Mouse (Mus musculus) embryonic facial prominence, embryonic 11.5 days (tissue): ENCODE results near the gene Foxg1. TPM values are rescaled to one million over a fixed set of nuclear protein-coding genes. Genes with fewer than 3 reads are reported as not detected.

ENCODE experiments used
- ATAC-seq: fragments of 200-750 bp; cut with Nextera tagmentation; replicated peaks from 2 replicates; pipeline ENCODE4 v1.8.0; 2017; ENCODE audit warnings: low read depth; ENCODE audit not compliant: insufficient number of reproducible peaks, low FRiP score, low TSS enrichment
- DNase-seq: peaks from one replicate; pipeline ENCODE4 v3.0.0-alpha.2; 2015; ENCODE audit warnings: low spot score
- H3K27ac ChIP-seq: fragments of 300-500 bp; sonication (generic); replicated peaks from 2 replicates; pipeline ENCODE4 v1.5.1; 2014; ENCODE audit warnings: mild to moderate bottlenecking, low read depth, low read length, control low read depth
- H3K27me3 ChIP-seq: fragments of 300-500 bp; sonication (generic); 2 replicates; pipeline ENCODE4 v1.6.1; 2014; ENCODE audit warnings: mild to moderate bottlenecking, low read length, moderate library complexity, mixed read lengths; ENCODE audit not compliant: control insufficient read depth, insufficient read depth
- H3K36me3 ChIP-seq: fragments of 300-500 bp; sonication (generic); replicated peaks from 2 replicates; pipeline ENCODE4 v1.6.1; 2014; ENCODE audit warnings: low read depth, mild to moderate bottlenecking, low read length, moderate library complexity, mixed read lengths; ENCODE audit not compliant: control insufficient read depth, insufficient read depth
- H3K4me1 ChIP-seq: fragments of 300-500 bp; sonication (generic); 2 replicates; pipeline ENCODE4 v1.6.1; 2014; ENCODE audit warnings: low read length, mixed read lengths; ENCODE audit not compliant: control insufficient read depth, insufficient read depth
- H3K4me2 ChIP-seq: fragments of 300-500 bp; sonication (generic); 2 replicates; pipeline ENCODE4 v1.6.1; 2014; ENCODE audit warnings: low read depth, mild to moderate bottlenecking, control low read depth, low read length, moderate library complexity
- H3K4me3 ChIP-seq: fragments of 300-500 bp; sonication (generic); 2 replicates; pipeline ENCODE4 v1.5.1; 2014; ENCODE audit warnings: low read depth, low read length, control low read depth
- H3K9ac ChIP-seq: fragments of 300-500 bp; sonication (generic); replicated peaks from 2 replicates; pipeline ENCODE4 v1.6.1; 2014; ENCODE audit warnings: mild to moderate bottlenecking, control low read depth, low read length
- H3K9me3 ChIP-seq: fragments of 300-500 bp; sonication (generic); replicated peaks from 2 replicates; pipeline ENCODE4 v1.6.1; 2016; ENCODE audit warnings: mild to moderate bottlenecking, low read length, inconsistent platforms, mixed read lengths; ENCODE audit not compliant: control insufficient read depth
- WGBS: fragments of 180-500 bp; shearing (Covaris S2); extraction: QIAGEN DNeasy Blood & Tissue Kit; methylation state at CpG from one replicate; pipeline ENCODE4 v1.1.7; 2014; 5-methylcytosine and 5-hydroxymethylcytosine counted together
- polyA plus RNA-seq: library from polyadenylated mRNA; unstranded; fragments of >200 nt; fragmentation: Nextera tagmentation; extraction: Ambion mirVana; gene quantifications from 2 replicates; pipeline ENCODE4 v1.2.1, GENCODE M21; 2014

Gene Foxg1
- polyA plus RNA-seq, 1 experiment from 2014 or later: 5.0 TPM

DNA sequence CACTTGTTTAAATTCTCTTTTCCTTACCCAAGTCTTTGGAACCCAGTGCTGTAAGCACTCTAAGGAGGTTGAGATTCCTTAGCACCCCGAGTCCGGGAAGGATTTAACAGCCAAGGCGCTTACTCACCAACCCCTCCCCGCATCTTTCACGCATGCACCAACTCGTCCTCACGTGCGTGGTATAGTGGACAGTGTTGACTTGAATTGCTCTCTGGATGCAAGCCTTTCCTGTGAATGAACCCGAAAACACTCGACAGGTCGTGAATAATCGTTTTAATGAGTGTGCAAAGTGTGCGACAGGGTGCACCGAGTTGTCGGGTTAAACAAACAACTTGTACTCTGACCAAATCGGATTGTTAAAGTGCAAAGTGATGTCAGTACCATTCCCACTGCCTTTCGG, 12.4 kb downstream of the Foxg1 start:
- peaks cover 2% of the 10 kb centered on the region; the same call in 1 of the 2 replicates for H3K4me1 ChIP-seq
- WGBS: under 1% methylated on average over 17 of the region's 17 CpGs
- peak; percentile 38 for DNase-seq
- no peak overlapping the region for H3K9ac ChIP-seq
- ATAC-seq: no peak
- H3K4me3 ChIP-seq: no peak overlapping the region
- no peaks in the 10 kb centered on the region for H3K36me3 ChIP-seq
- no peak overlapping the region for H3K4me2 ChIP-seq
- H3K27ac ChIP-seq: no peak overlapping the region
- H3K9me3 ChIP-seq: no peaks in the 10 kb centered on the region
- peaks cover 31% of the 10 kb centered on the region for H3K27me3 ChIP-seq

GRCm38 (mm10) chr12:49395969-49396368, 13.5 kb downstream of the Foxg1 start:
- DNase-seq: no peak
- no peak overlapping the region for H3K9ac ChIP-seq
- no peak overlapping the region for H3K4me2 ChIP-seq
- no peaks in the 10 kb centered on the region for H3K9me3 ChIP-seq
- no peaks in the 10 kb centered on the region for H3K36me3 ChIP-seq
- peaks cover 2% of the 10 kb centered on the region; the same call in 1 of the 2 replicates for H3K4me1 ChIP-seq
- no peak overlapping the region for H3K4me3 ChIP-seq
- no peak overlapping the region for H3K27ac ChIP-seq
- H3K27me3 ChIP-seq: peaks cover 34% of the 10 kb centered on the region
- 19% methylated on average over 2 of the region's 2 CpGs for WGBS
- no peak for ATAC-seq

DNA sequence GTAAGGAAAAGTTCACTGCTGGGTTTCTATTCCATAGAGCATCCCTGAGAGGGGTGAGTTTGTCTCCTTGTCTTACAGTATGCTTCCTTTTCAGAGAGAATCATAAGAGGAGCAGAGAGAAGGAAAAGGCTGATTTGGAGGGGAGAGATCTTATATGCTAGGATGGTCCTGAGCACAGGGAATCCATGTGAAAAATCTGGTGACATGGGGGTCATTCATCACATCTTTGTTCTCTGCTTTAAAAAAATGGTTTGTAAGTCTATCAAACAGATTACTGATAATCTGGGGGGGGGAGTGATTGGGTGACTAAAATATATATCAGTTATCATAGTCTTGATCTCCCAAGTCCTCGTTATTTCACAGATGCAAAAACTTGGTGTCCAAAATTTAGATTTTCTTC, 14.3 kb downstream of the Foxg1 start:
- peaks cover 34% of the 10 kb centered on the region for H3K27me3 ChIP-seq
- no peak overlapping the region for H3K4me3 ChIP-seq
- DNase-seq (peak; percentile 1), ATAC-seq (no peak)
- H3K9ac ChIP-seq: no peak overlapping the region
- H3K27ac ChIP-seq: no peak overlapping the region
- H3K36me3 ChIP-seq: no peaks in the 10 kb centered on the region
- WGBS: 43% methylated on average over 1 of the region's 1 CpGs
- no peak overlapping the region for H3K4me2 ChIP-seq
- no peaks in the 10 kb centered on the region for H3K9me3 ChIP-seq
- H3K4me1 ChIP-seq: peaks cover 2% of the 10 kb centered on the region; the same call in 1 of the 2 replicates

DNA sequence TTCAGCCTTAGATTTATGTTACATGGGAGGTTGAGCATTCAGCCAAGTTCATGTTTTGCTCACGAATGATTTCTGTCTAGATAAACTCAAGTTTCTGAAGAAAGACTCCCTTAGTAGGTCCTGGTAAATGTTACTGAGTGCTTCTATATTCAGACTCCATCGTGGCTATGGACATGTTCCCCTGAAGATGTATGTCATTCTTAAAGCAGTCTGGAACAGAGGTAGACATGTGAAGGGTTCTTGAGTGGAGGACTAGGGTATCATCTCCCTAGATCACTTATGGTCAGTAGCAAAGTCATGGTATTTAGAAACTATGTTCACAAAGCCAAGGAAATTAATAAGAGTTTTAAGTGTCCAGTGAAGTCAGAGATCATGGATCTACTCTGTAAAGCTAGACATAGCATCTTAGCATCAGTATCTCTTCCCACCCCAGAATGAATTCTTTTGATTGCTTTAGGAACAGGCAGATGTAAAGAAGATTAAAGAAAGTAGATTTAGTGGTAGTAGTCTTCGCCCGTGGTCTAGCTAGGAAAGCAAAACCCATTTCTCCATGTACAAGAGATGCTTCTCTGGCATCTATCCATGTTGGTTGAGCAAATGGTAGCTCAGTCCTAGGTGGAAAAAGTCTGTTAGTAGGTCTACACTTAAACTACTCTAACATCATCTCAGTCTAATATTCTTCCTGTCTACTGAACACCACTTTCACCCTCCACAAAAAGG, 15.1 kb downstream of the Foxg1 start:
- no peak overlapping the region for H3K4me2 ChIP-seq

DNA sequence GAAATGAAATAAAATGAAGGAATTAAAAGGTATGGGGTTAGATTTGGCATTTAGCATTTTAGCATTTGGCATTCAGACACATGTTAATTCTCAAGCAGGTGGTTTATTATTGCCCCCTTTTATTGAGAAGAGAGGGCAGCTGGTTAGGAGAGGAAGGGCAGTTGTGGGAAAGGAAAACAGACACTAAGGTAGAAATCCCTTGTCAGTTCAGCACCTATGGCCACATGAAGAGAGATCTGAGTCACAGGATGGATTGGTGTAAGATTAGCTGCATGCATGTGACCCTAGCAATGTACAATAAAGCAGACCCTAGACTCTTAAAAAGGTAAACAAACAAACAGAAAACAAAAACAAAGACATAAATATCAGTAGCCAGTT, 15.7 kb downstream of the Foxg1 start:
- ATAC-seq: no peak

More for the DNA sequence above, 15.1 kb downstream of the Foxg1 start:
- H3K27ac ChIP-seq: no peak overlapping the region
- H3K9ac ChIP-seq: no peak overlapping the region
- 21% methylated on average over 4 of the region's 4 CpGs for WGBS
- no peaks in the 10 kb centered on the region for H3K9me3 ChIP-seq
- ATAC-seq (no peak), DNase-seq (no peak)
- H3K27me3 ChIP-seq: peaks cover 34% of the 10 kb centered on the region
- H3K36me3 ChIP-seq: no peaks in the 10 kb centered on the region
- no peak overlapping the region for H3K4me3 ChIP-seq
- peaks cover 2% of the 10 kb centered on the region; the same call in 1 of the 2 replicates for H3K4me1 ChIP-seq

GRCm38 (mm10) chr12:49398636-49399035, 16.2 kb downstream of the Foxg1 start:
- no peaks in the 10 kb centered on the region for H3K9me3 ChIP-seq
- H3K4me2 ChIP-seq: no peak overlapping the region
- ATAC-seq (no peak), DNase-seq (no peak)
- H3K36me3 ChIP-seq: no peaks in the 10 kb centered on the region
- H3K4me3 ChIP-seq: no peak overlapping the region
- H3K27me3 ChIP-seq: peaks cover 34% of the 10 kb centered on the region
- H3K4me1 ChIP-seq: peaks cover 2% of the 10 kb centered on the region; the same call in 1 of the 2 replicates
- H3K9ac ChIP-seq: no peak overlapping the region
- 21% methylated on average over 3 of the region's 3 CpGs for WGBS
- no peak overlapping the region for H3K27ac ChIP-seq

More for the DNA sequence above, 15.7 kb downstream of the Foxg1 start:
- no peaks in the 10 kb centered on the region for H3K36me3 ChIP-seq
- no peak overlapping the region for H3K4me2 ChIP-seq
- peaks cover 2% of the 10 kb centered on the region; the same call in 1 of the 2 replicates for H3K4me1 ChIP-seq
- peaks cover 34% of the 10 kb centered on the region for H3K27me3 ChIP-seq
- H3K9ac ChIP-seq: no peak overlapping the region
- no peak for DNase-seq
- no peak overlapping the region for H3K4me3 ChIP-seq
- no peak overlapping the region for H3K27ac ChIP-seq
- no peaks in the 10 kb centered on the region for H3K9me3 ChIP-seq

- H3K9ac ChIP-seq: no peak overlapping the region
- H3K27ac ChIP-seq: no peak overlapping the region
- H3K9me3 ChIP-seq: no peaks in the 10 kb centered on the region
- H3K4me3 ChIP-seq: no peak overlapping the region
- H3K4me1 ChIP-seq: peaks cover 2% of the 10 kb centered on the region; the same call in 1 of the 2 replicates
- WGBS: 5% methylated on average over 1 of the region's 1 CpGs
- no peak for ATAC-seq
- peaks cover 34% of the 10 kb centered on the region for H3K27me3 ChIP-seq
- H3K4me2 ChIP-seq: no peak overlapping the region
- H3K36me3 ChIP-seq: no peaks in the 10 kb centered on the region
- no peak for DNase-seq
Measured at GRCm38 (mm10) chr12:49399611-49400010, 17.2 kb downstream of the Foxg1 start.

GRCm38 (mm10) chr12:49400036-49400852, 17.8 kb downstream of the Foxg1 start:
- peaks cover 2% of the 10 kb centered on the region; the same call in 1 of the 2 replicates for H3K4me1 ChIP-seq
- H3K27me3 ChIP-seq: peaks cover 31% of the 10 kb centered on the region
- no peak overlapping the region for H3K4me2 ChIP-seq
- H3K9me3 ChIP-seq: no peaks in the 10 kb centered on the region
- H3K4me3 ChIP-seq: no peak overlapping the region
- H3K9ac ChIP-seq: no peak overlapping the region
- DNase-seq (no peak), ATAC-seq (no peak)
- no peaks in the 10 kb centered on the region for H3K36me3 ChIP-seq
- H3K27ac ChIP-seq: no peak overlapping the region
- WGBS: 2% methylated on average over 9 of the region's 9 CpGs
